Mouse (Mus musculus) heart, embryonic 11.5 days (tissue): Measurements from ENCODE around the gene Taf6. TPM values are rescaled to one million over a fixed set of nuclear protein-coding genes. Genes with fewer than 3 reads are reported as not detected.

Experiments
- ATAC-seq: fragments of 200-750 bp; cut with Nextera tagmentation; replicated peaks from 2 replicates; pipeline ENCODE4 v1.8.0; 2017; ENCODE audit warnings: moderate library complexity; ENCODE audit not compliant: insufficient number of reproducible peaks, low FRiP score, low TSS enrichment
- H3K27ac ChIP-seq: fragments of 300-500 bp; sonication (generic); 2 replicates; pipeline ENCODE4 v1.5.1; 2014; ENCODE audit warnings: mild to moderate bottlenecking, low read depth, low read length
- H3K27me3 ChIP-seq: fragments of 300-500 bp; sonication (generic); 2 replicates; pipeline ENCODE4 v1.6.1; 2014; ENCODE audit warnings: mild to moderate bottlenecking, low read length, mixed read lengths; ENCODE audit not compliant: control insufficient read depth, insufficient read depth
- H3K36me3 ChIP-seq: fragments of 300-500 bp; sonication (generic); 2 replicates; pipeline ENCODE4 v1.6.1; 2014; ENCODE audit warnings: mild to moderate bottlenecking, low read length, moderate library complexity, mixed read lengths; ENCODE audit not compliant: control insufficient read depth, insufficient read depth
- H3K4me1 ChIP-seq: fragments of 300-500 bp; sonication (generic); 2 replicates; pipeline ENCODE4 v1.6.1; 2014; ENCODE audit warnings: low read length; ENCODE audit not compliant: control insufficient read depth, insufficient read depth
- H3K4me2 ChIP-seq: fragments of 300-500 bp; sonication (generic); 2 replicates; pipeline ENCODE4 v1.6.1; 2014; ENCODE audit warnings: mild to moderate bottlenecking, moderate library complexity
- H3K4me3 ChIP-seq: fragments of 300-500 bp; sonication (generic); 2 replicates; pipeline ENCODE4 v1.5.1; 2014; ENCODE audit warnings: low read depth, low read length
- H3K9ac ChIP-seq: fragments of 300-500 bp; sonication (generic); 2 replicates; pipeline ENCODE4 v1.6.1; 2014; ENCODE audit warnings: mild to moderate bottlenecking, low read depth, low read length, moderate library complexity
- H3K9me3 ChIP-seq: fragments of 300-500 bp; sonication (generic); replicated peaks from 2 replicates; pipeline ENCODE4 v1.6.1; 2016; ENCODE audit warnings: low read length; ENCODE audit not compliant: control insufficient read depth
- WGBS: fragments of 180-500 bp; shearing (Covaris S2); extraction: QIAGEN DNeasy Blood & Tissue Kit; methylation state at CpG from one replicate; pipeline ENCODE4 v1.1.7; 2014; ENCODE audit not compliant: insufficient replicate concordance; 5-methylcytosine and 5-hydroxymethylcytosine counted together
- polyA plus RNA-seq: library from polyadenylated mRNA; unstranded; fragments of >200 nt; fragmentation: Nextera tagmentation; extraction: Ambion mirVana; gene quantifications from 2 replicates; pipeline ENCODE4 v1.2.1, GENCODE M21; 2014

Gene Taf6
- polyA plus RNA-seq, result 82.8 and 85.2 TPM in 2 replicates

GRCm38 (mm10) chr5:138186950-138187638, at the start of gene Taf6, which contains the start of gene Cnpy4:
Gene Taf6, minus strand, starts transcription at chr5:138187451.
Gene Cnpy4, plus strand, starts transcription at chr5:138187485.
- no peaks in the 10 kb centered on the region for H3K27me3 ChIP-seq
- peaks cover 7% of the 10 kb centered on the region for H3K4me1 ChIP-seq
- peak within 1 kb of the TSS; percentile 83 for H3K4me3 ChIP-seq
- H3K9me3 ChIP-seq, result no peaks in the 10 kb centered on the region
- peak within 1 kb of the TSS; percentile 84 for H3K4me2 ChIP-seq
- H3K9ac ChIP-seq, result peak within 1 kb of the TSS; percentile 92
- peak within 1 kb of the TSS; percentile 73 for H3K27ac ChIP-seq
- H3K36me3 ChIP-seq, result peaks cover 15% of the 10 kb centered on the region
- 0% methylated on average over 31 of the region's 31 CpGs for WGBS
- ATAC-seq, result peak; percentile 77

DNA sequence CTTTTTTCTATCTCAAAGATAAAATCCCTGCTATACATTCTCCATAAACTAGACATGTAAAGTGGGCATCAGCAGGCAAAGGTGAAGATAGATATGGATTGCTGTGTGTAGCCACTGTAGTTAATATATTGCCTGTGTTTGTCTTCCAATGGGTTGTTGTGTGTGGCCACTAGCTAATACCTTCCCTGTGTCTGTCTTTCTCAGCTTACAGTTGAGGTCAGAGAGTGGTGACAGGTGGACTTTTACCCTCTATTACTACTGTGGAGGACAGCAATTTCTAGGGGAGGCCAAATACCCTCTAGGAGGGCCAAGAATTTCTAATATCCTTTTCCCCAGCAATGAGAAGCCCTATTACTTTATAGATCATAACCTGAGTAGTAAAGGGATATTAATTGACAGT, 47.0 kb upstream of the Taf6 start:
- no peaks in the 10 kb centered on the region for H3K27me3 ChIP-seq
- H3K9ac ChIP-seq, result no peak overlapping the region
- no peak overlapping the region for H3K27ac ChIP-seq
- no peaks in the 10 kb centered on the region for H3K9me3 ChIP-seq
- H3K36me3 ChIP-seq, result no peaks in the 10 kb centered on the region
- no peaks in the 10 kb centered on the region for H3K4me1 ChIP-seq
- ATAC-seq, result no peak
- no peak overlapping the region for H3K4me3 ChIP-seq
- H3K4me2 ChIP-seq, result no peak overlapping the region

- Histone ChIP-seq H3K27ac (no peak overlapping the region), H3K36me3 (no peaks in the 10 kb centered on the region), H3K4me1 (no peaks in the 10 kb centered on the region), H3K9ac (no peak overlapping the region), H3K27me3 (no peaks in the 10 kb centered on the region), H3K4me3 (no peak overlapping the region), H3K9me3 (no peaks in the 10 kb centered on the region), H3K4me2 (no peak overlapping the region)
- 82% methylated on average over 2 of the region's 2 CpGs for WGBS
- no peak for ATAC-seq
These were observed 46.5 kb upstream of the Taf6 start for GRCm38 (mm10) chr5:138233778-138234177.

GRCm38 (mm10) chr5:138229511-138229910, 42.3 kb upstream of the Taf6 start:
- no peak for ATAC-seq

GRCm38 (mm10) chr5:138228026-138228425, 40.8 kb upstream of the Taf6 start:
- H3K4me2 ChIP-seq, result no peak overlapping the region
- H3K27me3 ChIP-seq, result no peaks in the 10 kb centered on the region
- no peak for ATAC-seq
- H3K4me3 ChIP-seq, result no peak overlapping the region
- no peaks in the 10 kb centered on the region for H3K9me3 ChIP-seq
- no peaks in the 10 kb centered on the region for H3K4me1 ChIP-seq
- 53% methylated on average over 3 of the region's 3 CpGs for WGBS
- H3K36me3 ChIP-seq, result no peaks in the 10 kb centered on the region
- no peak overlapping the region for H3K9ac ChIP-seq
- no peak overlapping the region for H3K27ac ChIP-seq

More at GRCm38 (mm10) chr5:138229511-138229910, 42.3 kb upstream of the Taf6 start:
- Histone ChIP-seq H3K27me3 (no peaks in the 10 kb centered on the region), H3K4me2 (no peak overlapping the region), H3K9me3 (no peaks in the 10 kb centered on the region), H3K9ac (no peak overlapping the region), H3K4me3 (no peak overlapping the region), H3K27ac (no peak overlapping the region), H3K4me1 (no peaks in the 10 kb centered on the region), H3K36me3 (no peaks in the 10 kb centered on the region)
- 82% methylated on average over 3 of the region's 3 CpGs for WGBS

- no peaks in the 10 kb centered on the region for H3K4me1 ChIP-seq
- no peak overlapping the region for H3K4me3 ChIP-seq
- H3K9ac ChIP-seq, result no peak overlapping the region
- H3K27me3 ChIP-seq, result no peaks in the 10 kb centered on the region
- no peaks in the 10 kb centered on the region for H3K9me3 ChIP-seq
- 48% methylated on average over 2 of the region's 2 CpGs for WGBS
- H3K4me2 ChIP-seq, result no peak overlapping the region
- no peak overlapping the region for H3K27ac ChIP-seq
- H3K36me3 ChIP-seq, result no peaks in the 10 kb centered on the region
- ATAC-seq, result no peak
These were observed 40.1 kb upstream of the Taf6 start for GRCm38 (mm10) chr5:138227367-138227766.

- no peak overlapping the region for H3K27ac ChIP-seq
- H3K9me3 ChIP-seq, result no peaks in the 10 kb centered on the region
- H3K4me1 ChIP-seq, result no peaks in the 10 kb centered on the region
- no peak for ATAC-seq
- H3K27me3 ChIP-seq, result no peaks in the 10 kb centered on the region
- H3K36me3 ChIP-seq, result no peaks in the 10 kb centered on the region
- H3K9ac ChIP-seq, result no peak overlapping the region
- no peak overlapping the region for H3K4me3 ChIP-seq
- H3K4me2 ChIP-seq, result no peak overlapping the region
- WGBS, result 76% methylated on average over 4 of the region's 4 CpGs
These were observed 39.2 kb upstream of the Taf6 start for GRCm38 (mm10) chr5:138226491-138226890.

- H3K4me3 ChIP-seq, result no peak within 1 kb of the TSS
- no peaks in the 10 kb centered on the region for H3K4me1 ChIP-seq
- WGBS, result 41% methylated on average over 2 of the region's 2 CpGs
- H3K27ac ChIP-seq, result no peak within 1 kb of the TSS
- H3K4me2 ChIP-seq, result no peak within 1 kb of the TSS
- no peaks in the 10 kb centered on the region for H3K27me3 ChIP-seq
- no peaks in the 10 kb centered on the region for H3K36me3 ChIP-seq
- no peak for ATAC-seq
- H3K9me3 ChIP-seq, result no peaks in the 10 kb centered on the region
- H3K9ac ChIP-seq, result no peak within 1 kb of the TSS
These were observed 38.4 kb upstream of the Taf6 start, which contains the start of gene Nxpe5 for GRCm38 (mm10) chr5:138225700-138226099. Gene Nxpe5, plus strand, starts transcription at chr5:138225898.

- WGBS, result 57% methylated on average over 3 of the region's 3 CpGs
- H3K4me1 ChIP-seq, result no peaks in the 10 kb centered on the region
- no peak overlapping the region for H3K4me2 ChIP-seq
- no peaks in the 10 kb centered on the region for H3K36me3 ChIP-seq
- H3K9ac ChIP-seq, result no peak overlapping the region
- no peaks in the 10 kb centered on the region for H3K9me3 ChIP-seq
- no peak for ATAC-seq
- H3K27ac ChIP-seq, result no peak overlapping the region
- H3K27me3 ChIP-seq, result no peaks in the 10 kb centered on the region
- no peak overlapping the region for H3K4me3 ChIP-seq
These were observed 36.0 kb upstream of the Taf6 start for GRCm38 (mm10) chr5:138223287-138223686.
